Mouse (Mus musculus) retina, adult 2 months (tissue): ENCODE data around the gene Zbtb38.

Source experiments
- DNase-seq: peaks from one replicate; pipeline ENCODE4 v3.0.0-alpha.2; 2012; ENCODE audit warnings: low read depth, low spot score

Gene Zbtb38

GRCm38 (mm10) chr9:96752603-96753114 is at the start of gene Zbtb38:
Gene Zbtb38 (minus strand): TSS chr9:96752831.
- no peak for DNase-seq

- no peak for DNase-seq
Observed at GRCm38 (mm10) chr9:96800131-96800825, 47.6 kb upstream of the Zbtb38 start.

- no peak for DNase-seq
Observed at GRCm38 (mm10) chr9:96797311-96797710, 44.7 kb upstream of the Zbtb38 start.

- no peak for DNase-seq
Observed at GRCm38 (mm10) chr9:96795399-96795928, 42.8 kb upstream of the Zbtb38 start.

- DNase-seq = no peak
Observed at GRCm38 (mm10) chr9:96794601-96795000, 42.0 kb upstream of the Zbtb38 start.

GRCm38 (mm10) chr9:96792543-96792942 is 39.9 kb upstream of the Zbtb38 start:
- no peak for DNase-seq

- no peak for DNase-seq
Observed at GRCm38 (mm10) chr9:96790389-96791007, 37.9 kb upstream of the Zbtb38 start.

GRCm38 (mm10) chr9:96789906-96790305 is 37.3 kb upstream of the Zbtb38 start:
- DNase-seq = no peak

- DNase-seq = no peak
Observed at GRCm38 (mm10) chr9:96787797-96788196, 35.2 kb upstream of the Zbtb38 start.

GRCm38 (mm10) chr9:96785871-96786342 is 33.3 kb upstream of the Zbtb38 start:
- DNase-seq = no peak

GRCm38 (mm10) chr9:96785187-96785586 is 32.6 kb upstream of the Zbtb38 start:
- no peak for DNase-seq

- no peak for DNase-seq
Observed at GRCm38 (mm10) chr9:96783667-96784066, 31.0 kb upstream of the Zbtb38 start.

- no peak for DNase-seq
Observed at GRCm38 (mm10) chr9:96783258-96783657, 30.6 kb upstream of the Zbtb38 start.

- DNase-seq = no peak
Observed at GRCm38 (mm10) chr9:96782062-96782461, 29.4 kb upstream of the Zbtb38 start.

GRCm38 (mm10) chr9:96773146-96773545 is 20.5 kb upstream of the Zbtb38 start:
- DNase-seq = no peak

GRCm38 (mm10) chr9:96770443-96770842 is 17.8 kb upstream of the Zbtb38 start:
- no peak for DNase-seq

- no peak for DNase-seq
Observed at GRCm38 (mm10) chr9:96769651-96770050, 17.0 kb upstream of the Zbtb38 start.

GRCm38 (mm10) chr9:96767874-96768273 is 15.2 kb upstream of the Zbtb38 start:
- DNase-seq = no peak

- no peak for DNase-seq
Observed at GRCm38 (mm10) chr9:96766078-96766477, 13.4 kb upstream of the Zbtb38 start.

- no peak for DNase-seq
Observed at GRCm38 (mm10) chr9:96765410-96765809, 12.8 kb upstream of the Zbtb38 start.

- DNase-seq = no peak
Observed at GRCm38 (mm10) chr9:96763847-96764631, 11.4 kb upstream of the Zbtb38 start.

- no peak for DNase-seq
Observed at GRCm38 (mm10) chr9:96763025-96763424, 10.4 kb upstream of the Zbtb38 start.
